Mouse (Mus musculus) gastrocnemius, postnatal 36 days (tissue): ENCODE data around the gene Slc29a3. TPM values are rescaled to one million over a fixed set of nuclear protein-coding genes. Genes with fewer than 3 reads are reported as not detected.
A peak's percentile ranks its signal among the peaks of the same experiment; 100 is the strongest.
"Not testable (repeated sequence)": the region's sequence is repeated elsewhere in the genome, so short reads cannot be mapped to it uniquely, and the experiment has no call there.

Source experiments
- DNase-seq, 2 experiments: peaks; one replicate each; pipeline ENCODE4 v3.0.0; 2022
- intact Hi-C: fragments of 180-260 bp; cut with DNase I; formaldehyde crosslinking; loops from one replicate; pipeline ENCODE4 v1.15.1; 2025
- total RNA-seq, 2 experiments: library from RNA; stranded (reverse); gene quantifications; 2 replicates each; pipeline ENCODE4 v1.2.3; 2021

The Slc29a3 gene
- total RNA-seq, 2 experiments from 2014 or later: 2.6 to 2.7 TPM

DNA sequence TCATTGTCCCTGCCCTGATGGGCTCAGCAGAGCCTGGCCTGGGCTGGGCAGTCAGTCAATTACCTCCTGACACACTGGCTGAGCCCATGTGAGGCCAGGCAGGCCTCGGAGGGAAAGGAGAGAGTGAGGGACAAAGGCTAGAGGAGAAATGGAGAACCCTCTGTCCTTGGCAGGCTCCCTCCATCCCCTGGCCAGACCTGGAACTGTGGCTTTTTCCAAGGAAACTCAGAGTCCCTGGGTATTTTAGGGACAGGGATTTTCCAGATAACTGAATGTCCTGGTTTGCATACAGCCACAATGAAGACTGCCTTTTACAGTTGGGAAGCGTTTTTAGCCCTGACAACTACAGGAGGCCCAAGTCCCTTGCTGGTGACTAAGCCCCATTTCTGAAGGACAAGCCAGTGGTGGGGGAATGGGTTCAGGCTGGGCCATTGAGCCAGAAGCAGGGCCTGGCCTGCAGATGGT lies 20.2 kb downstream of the Slc29a3 start:
- intact Hi-C loops: no loop called here
- DNase-seq: peak in 1 of 2 experiments; percentile 39

DNA sequence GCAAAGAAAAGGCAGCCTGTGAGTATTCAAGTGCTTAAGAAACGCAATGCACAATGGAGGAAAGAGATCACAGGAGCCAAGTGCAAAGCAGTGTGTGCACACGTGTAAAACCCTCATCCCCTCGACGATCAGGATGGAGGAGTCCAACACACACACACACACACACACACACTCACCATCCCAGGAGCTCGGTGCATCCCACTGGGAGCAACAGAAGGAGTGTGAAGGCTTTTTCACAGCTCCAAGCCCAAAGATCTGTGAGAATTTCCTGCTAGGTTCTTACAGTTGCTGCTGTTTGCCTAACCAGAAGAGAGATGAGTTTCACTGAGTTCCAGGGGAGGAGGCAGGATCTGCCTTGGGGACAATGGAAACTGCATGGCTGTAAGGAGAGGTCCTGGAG lies 20.9 kb downstream of the Slc29a3 start:
- no peak for DNase-seq
- intact Hi-C loops: no loop called here

DNA sequence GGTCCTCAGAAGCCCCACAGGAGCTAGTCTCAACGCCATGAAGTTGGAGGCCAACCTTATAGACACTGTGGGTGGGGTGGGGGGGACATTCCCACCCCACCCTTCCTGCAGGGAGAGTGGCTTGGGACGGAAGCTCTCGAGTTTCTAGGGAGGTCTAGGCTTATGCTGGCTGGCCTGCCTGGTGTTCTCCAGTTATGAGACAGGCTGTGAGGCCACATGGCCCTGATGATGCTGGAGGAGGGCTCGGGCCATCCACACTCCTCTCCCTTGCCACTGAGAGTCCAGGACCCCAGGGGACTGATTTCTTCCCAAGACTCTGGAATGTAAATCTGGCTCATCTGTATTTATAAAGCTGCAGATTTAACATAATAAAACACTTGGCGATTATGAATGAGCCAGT lies 25.3 kb downstream of the Slc29a3 start:
- intact Hi-C loops: no loop called here
- no peak for DNase-seq

DNA sequence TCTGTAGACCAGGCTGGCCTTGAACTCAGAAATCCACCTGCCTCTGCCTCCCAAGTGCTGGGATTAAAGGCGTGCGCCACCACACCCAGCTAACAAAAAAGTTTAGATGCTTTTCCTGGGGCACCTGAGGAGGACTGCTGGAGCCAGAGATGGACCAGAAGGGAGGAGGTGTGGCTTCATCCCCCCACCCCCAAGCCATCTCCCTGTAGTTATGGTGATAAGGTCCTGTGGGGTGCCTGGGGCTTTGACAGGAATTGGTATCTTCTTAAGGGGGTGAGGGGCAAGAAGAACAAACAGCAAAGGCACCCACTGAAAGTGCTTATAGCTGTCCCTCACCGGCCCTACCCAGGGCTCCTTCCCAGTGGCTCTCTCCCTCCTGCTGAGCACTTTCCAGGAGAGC lies 25.7 kb downstream of the Slc29a3 start:
- intact Hi-C loops: no loop called here

DNA sequence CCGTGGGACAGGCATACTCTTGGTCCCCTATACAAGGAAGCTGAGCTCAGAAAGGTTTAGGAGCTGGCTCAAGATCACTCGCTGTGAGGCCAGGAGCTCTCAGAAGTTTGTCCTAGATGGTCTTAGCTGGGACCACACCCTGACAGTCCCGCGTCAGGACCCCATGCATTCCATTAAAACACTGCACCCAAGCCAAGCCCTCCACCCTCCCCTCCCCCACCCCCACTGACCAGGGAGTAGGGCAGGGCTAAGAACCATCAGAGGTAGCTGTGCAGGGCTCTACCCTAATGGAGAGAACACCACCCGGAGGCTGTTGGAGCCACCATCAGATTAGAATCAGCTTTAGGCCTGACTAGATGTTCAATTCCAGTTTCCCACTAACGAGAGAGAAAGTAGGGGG lies 28.1 kb downstream of the Slc29a3 start:
- intact Hi-C loops: no loop called here
- no peak for DNase-seq

More for the DNA sequence above, 25.7 kb downstream of the Slc29a3 start:
- no peak for DNase-seq

DNA sequence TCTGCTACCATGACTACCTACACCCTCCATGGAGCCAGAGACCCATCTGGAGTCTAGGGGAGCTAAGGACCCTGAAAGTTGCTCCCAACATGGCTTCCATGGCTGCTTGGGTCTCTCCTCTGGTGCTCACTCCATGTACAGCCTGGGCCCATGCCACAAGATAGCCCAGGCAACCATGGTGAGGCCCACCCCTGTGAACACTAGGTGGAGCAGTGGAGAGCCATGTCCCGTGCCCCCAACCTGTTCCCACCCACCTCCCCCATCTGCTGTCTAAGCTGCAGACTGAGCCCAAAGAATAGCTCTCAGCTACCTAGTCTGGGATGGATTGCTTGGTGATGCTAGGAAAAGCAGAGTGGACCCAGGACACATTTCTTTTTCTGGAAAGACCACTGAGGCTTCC lies 29.2 kb downstream of the Slc29a3 start:
- intact Hi-C loops: no loop called here
- no peak for DNase-seq

DNA sequence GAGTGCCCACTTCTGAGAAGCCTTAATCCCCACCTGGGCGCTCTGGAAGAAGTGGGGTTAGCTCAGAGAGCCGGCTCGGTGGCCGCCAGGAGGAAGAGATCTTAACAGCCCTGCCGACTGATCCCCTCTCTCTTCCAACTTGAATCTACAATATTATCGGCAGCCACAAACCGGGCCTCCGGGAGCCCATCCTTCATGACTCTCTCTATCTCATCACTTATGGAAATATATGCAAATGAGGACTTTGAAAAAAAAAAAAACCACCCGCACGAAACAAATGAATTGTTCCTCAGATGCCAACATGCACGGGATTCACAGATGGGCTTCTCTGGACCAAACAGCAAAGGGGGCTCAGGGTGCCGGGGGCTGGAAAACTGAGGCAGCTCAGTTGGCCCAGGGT lies 31.0 kb downstream of the Slc29a3 start:
- no peak for DNase-seq
- intact Hi-C loops: no loop called here

DNA sequence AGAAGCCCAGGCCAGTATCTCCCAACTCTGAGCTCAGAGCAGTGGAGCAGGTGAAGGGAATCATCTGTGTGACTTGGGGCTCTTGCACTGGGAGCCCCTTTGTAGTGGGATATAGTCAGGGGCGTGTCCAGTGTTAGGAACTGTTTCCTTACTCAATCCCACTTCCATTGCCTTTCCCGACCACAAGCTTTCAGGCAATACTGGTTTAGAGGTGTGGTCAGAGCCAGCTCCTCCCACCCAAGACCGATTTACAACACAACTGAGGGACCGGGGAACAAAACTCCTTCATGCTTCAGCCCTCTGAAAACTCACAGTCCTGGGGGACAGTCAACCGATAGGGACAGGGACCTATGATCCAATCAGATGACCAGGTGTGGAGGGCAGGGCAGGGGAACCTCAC lies 32.1 kb downstream of the Slc29a3 start:
- no peak for DNase-seq
- intact Hi-C loops: no loop called here

DNA sequence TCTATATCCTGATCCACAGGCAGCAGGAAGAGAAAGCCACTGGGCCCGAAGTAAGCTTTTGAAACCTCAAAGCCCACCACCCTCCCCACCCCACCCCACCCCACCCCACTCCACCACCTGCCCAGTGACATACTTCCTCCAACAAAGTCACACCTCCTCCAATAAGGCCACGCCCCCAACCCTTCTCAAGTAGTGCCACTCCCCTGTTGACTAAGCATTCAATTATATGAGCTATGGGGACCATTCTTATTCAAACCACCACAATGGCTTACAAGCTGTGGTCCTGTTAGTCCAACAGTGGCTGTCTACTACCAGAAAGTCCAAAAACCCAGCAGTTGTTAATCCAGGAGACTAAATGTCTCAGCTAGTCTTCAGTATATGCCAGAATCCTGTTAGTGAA lies 34.1 kb downstream of the Slc29a3 start:
- intact Hi-C loops: no loop called here

DNA sequence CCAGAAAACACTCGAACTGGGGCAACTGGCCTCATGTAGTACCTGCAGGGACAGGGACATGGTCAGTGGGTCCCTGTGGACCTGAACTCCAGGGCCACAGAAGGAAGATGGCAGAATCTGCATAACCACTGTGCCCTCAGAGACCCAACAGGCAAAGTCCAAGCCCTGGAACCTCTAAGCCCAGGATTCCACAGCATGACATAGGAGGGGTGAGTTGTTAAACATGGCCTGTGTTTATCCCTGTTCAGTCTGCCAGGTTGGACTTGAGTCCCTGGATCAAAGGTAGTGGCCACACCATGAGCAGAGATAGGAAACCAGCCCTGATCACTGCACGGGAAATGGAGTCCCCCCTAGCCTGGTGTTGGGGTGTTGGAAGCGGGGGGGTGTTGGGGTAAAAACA lies 36.1 kb downstream of the Slc29a3 start:
- no peak for DNase-seq
- intact Hi-C loops: no loop called here

More for the DNA sequence above, 34.1 kb downstream of the Slc29a3 start:
- no peak for DNase-seq

DNA sequence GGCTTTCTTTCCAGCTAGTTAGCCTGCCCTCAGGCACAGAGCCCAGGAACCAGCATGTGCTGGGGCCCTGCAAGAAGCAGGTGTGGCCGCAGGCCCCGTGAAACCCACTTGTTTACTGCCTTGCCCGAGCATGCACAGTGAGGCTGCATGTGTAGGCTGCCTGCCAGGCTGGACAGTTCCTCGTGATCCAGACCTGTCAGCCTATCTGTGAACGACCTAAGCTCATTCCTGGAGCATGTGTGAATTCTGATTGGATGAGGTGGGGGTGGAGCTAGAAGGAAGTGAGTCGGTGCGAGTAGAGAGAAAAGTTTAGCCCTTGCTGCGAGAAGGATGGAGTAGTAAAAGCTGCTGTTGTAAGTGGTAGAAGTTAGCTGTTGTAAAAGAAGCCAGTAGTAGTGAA lies 40.3 kb downstream of the Slc29a3 start:
- intact Hi-C loops, DNase-seq: not testable (repeated sequence)

DNA sequence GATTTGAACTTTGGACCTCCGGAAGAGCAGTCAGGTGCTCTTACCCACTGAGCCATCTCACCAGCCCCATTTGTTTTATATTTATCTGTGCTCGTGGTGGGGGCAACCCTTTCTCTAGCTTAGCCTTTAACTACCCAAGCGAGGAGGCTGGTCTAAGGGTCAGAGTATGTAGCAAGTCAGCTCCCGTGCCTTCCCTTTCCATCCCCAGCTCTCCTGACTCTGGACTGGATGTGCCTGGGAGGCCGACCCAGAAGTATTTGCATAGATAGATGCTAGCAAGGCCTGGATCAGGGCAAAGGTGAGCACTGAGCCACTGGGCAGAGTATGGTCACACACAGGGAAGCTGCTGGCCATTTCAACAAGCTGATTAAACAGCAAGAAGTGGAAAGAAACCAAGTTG lies 43.8 kb downstream of the Slc29a3 start:
- DNase-seq: no peak
- intact Hi-C loops: no loop called here

DNA sequence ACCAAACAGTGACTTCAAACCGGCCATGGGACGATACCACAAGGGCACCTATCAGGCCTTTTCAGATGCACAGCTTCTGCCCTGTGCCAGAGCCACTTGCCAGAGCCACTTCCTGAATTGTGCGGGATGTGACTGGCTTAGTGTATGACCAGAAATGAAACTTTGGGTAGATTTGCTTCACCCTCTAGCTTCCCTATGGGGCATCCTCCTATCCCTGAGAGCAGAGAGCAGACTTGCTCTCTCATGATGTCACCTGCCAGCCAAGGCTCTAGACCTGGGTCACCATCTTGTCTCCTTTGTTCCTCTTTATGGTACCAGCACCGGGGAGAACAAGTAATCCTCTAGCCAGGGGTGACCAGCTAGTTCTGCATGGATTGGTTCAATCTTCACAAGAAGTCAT lies 46.3 kb downstream of the Slc29a3 start:
- DNase-seq: no peak
- intact Hi-C loops: no loop called here

DNA sequence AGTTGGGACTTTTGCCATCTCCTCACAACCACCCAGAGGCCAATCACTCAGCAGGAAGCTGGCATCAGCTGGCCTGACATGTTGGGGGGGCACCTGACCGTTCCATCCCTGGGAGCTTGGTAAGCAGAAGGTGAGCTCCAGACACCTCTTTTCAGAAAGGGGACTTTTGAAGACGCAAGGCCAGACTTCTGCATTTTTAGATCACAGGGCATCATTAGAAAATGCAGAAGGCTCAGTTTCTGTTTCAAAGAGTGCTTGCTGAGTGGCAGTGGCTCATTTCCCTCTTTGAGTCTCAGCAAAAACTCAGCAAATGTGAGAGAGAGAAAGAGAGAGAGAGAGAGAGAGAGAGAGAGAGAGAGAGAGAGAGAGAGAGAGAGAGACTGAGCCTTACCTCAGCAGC lies 47.5 kb downstream of the Slc29a3 start:
- intact Hi-C loops: no loop called here
- no peak for DNase-seq

DNA sequence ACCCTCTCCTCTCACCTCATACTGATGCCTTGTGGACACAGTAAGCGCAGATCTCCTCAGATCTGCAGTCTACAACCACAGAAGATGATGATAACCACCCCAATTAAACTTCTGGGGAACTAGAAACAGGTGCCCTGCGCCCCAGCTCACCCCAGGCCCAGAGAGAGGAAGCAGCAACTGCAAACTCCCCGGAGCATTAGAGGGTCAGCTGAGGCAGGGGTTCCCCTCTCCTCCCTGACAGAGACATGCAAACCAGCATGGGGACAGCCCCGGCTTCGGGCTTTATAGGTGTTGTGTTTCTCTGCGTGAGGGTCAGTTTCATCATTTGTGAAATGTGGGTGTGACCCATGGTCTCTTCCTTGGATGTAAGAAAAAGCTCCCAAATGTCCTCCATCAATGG lies 54.8 kb downstream of the Slc29a3 start:
- intact Hi-C loops: loop anchor here (2.0 to 5.0 kb wide), 3 partner anchors 55 to 390 kb away; partner anchors contain the start of gene Slc29a3
- no peak for DNase-seq

DNA sequence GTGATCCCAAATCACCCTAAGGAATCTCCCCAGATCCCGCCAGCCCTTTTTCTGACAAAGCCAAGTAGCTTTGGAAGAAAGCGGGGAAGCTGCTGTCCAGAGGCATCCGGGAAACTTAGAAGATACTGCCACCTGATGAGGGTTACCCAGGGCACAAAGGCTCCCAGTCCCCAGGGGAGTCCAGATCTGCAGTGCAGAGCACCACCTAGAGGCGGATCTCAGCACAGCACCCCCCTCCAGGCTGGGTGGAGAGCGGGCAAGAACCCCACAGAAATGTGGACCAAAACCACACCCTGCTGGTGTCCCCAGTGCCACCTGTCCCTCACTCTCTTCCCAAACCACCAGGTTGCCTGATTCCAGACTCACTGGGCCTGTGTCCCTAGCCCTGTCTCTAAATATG lies 55.6 kb downstream of the Slc29a3 start:
- peak; percentile 48 to 68 for DNase-seq
- intact Hi-C loops: loop anchor here (2.0 to 5.0 kb wide), 3 partner anchors 55 to 390 kb away; partner anchors contain the start of gene Slc29a3

DNA sequence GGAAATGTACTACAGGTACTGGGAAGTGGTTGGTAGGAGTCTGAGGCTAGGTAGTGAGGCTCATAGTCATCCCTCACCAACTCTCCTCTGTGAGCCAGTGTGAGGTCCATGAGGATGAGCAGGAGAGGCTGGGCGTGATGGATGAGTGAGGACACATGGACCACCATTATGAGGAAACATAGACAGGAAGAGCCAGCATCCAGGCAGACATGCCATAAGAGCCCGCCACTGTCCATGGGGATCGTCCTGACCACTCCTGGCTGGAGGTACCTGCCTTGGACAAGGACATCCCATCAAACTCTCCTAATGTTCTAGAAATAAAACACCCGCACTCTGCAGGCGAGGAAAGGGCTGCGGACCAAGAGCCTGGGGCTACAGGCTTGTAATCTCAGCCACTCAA lies 56.2 kb downstream of the Slc29a3 start, which contains the start of gene Cdh23:
Gene Cdh23, minus strand, starts transcription at position 101 of the 400 bp plus-strand sequence.
- DNase-seq: no peak
- intact Hi-C loops: loop anchor here (2.0 to 5.0 kb wide), 3 partner anchors 56 to 389 kb away; partner anchors contain the start of gene Slc29a3

DNA sequence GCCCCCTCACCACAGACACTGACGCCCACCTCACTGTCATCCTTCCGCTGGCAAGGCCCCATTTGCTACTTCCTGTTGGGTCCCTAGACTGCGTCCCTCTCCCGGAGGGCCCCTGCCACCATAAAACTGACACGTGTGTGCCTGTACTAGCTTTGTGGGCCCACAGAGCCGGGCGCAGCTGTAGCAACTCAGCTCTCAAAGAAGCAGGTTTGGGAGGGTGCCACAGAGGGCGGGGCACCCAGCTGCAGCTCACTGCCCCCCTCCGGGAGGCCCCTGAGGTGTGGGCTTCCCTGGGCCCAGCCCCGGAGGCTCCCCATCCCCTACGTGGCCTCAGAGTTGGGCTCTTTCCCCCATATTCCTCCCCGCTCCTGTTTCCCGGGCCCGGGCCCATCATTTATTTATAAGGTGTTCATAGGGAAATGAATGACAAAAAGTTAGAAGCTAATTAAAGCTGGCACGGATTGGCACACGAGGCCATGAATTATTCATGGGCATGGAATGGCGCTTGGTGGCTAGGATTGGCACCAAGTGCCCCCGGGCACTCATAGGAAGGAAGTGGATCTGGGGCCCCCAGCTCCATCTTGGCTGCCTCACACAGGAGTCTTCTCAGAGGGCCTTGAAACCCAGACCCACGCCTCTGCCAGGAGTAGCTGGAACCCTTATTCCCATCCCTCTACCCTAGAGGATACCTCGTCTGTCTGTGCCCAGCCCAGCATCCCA lies 60.8 kb downstream of the Slc29a3 start:
- intact Hi-C loops: no loop called here
- no peak for DNase-seq

DNA sequence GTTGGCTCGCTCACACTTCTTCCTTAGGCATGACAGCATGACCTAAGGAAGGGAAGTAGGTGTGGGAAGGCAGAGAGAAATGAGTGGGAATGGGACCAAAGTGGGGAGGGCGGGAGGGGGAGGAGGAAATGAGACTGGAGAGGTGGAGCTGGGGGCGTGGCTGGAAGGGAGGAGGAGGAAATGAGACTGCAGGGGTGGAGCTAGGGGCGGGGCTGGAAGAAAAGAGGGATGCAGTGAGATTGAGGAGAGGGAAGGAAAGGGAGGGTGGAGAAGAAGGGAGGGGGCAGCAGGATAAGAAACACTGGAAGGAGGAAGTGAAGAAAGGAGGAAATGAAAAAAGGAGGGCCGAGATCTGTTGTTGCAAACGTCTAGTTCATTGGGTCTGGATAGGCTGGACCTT lies 61.6 kb downstream of the Slc29a3 start:
- no peak for DNase-seq
- intact Hi-C loops: no loop called here

DNA sequence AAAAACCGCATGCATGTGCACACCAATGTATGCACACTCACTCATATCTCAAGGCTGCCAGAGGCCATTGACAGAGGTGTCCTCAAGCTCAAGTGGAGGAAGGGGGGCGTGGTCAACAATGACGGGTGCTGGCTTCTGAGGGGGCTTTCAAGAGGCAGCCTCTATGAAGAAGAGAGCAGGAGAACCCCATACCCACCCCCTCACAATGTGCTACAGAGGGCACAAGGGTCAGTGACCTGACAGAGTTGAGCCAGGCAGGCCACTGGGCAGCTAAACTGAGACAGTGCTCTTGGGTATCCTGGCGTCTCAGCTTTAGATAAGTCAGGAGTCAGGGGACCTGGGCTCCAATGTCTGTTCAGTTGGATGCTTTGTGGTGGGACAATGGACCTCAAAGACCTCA lies 63.2 kb downstream of the Slc29a3 start:
- intact Hi-C loops: no loop called here
- no peak for DNase-seq

DNA sequence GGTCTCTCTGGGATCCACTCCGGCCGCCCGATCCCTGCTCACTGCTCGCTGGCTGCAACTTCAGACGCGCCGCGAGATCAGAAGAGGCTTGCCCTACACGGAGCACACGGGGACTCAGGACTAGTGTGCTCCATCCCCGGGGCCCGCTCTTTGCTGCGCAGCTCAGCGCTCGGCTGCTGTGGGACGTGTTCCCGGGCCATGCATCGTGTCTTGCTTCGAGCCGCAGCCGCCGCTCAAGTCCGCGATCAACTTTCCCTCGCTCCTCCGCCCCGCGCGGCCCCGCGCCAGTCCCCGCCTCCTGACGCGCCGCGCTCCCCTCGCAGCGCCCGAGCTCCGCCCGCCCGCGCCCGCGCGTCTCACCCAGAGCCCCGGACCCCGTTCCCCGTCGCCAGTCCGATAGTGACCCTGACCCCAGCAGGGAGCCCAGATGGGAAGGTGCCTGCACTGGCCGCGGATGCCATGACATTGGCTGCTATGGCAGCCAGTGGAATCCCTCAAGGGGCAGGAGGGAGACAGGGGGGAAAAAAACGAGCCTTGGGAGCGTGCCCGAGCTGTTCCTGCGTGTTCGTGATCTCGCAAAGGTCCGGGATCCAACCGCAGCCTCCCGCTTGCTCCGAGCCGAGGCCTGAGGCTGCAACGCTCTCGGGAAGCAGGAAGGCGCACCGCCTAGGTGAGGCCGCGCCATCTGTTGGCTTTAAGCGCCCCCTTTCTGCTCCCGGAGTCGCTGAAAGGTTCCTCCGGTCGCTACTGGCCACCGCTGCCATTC lies 65.4 kb downstream of the Slc29a3 start:
- intact Hi-C loops: loop anchor here (2.0 kb wide), 1 partner anchor 154 kb away; no protein-coding TSS in a partner anchor
- DNase-seq: peak; percentile 53 to 58

DNA sequence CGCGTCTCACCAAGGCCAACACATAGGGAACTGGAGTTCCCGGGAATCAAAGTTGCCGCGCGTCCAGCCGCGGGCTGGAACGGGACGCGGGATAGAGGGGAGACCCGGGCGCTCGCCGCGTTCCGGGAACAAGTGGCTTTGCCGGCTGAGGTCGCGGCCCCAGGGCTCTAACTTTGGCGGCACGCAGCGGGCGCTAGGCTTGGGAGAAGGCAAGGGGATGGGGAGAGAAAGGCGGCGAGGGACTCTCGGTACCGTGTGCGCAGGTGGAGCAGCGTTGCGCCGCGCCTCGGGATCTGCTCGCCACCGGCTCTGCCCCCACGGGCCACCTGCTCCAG lies 66.0 kb downstream of the Slc29a3 start:
- intact Hi-C loops: loop anchor here (2.0 kb wide), 1 partner anchor 154 kb away; no protein-coding TSS in a partner anchor
- no peak for DNase-seq
